Mouse (Mus musculus): ENCODE results near the gene Arrdc1.

GRCm38 (mm10) chr2:24929119-24929518, 5.9 kb downstream of the Arrdc1 start:
- TF ChIP-seq CTCF (IDR thresholded peaks at IDR 0.05), result no peak
- TF ChIP-seq POLR2A (IDR thresholded peaks at IDR 0.05; ENCODE audit: insufficient read depth, low read depth, low read length), result no peak
- no peak for TF ChIP-seq EP300 (IDR thresholded peaks at IDR 0.05; ENCODE audit: insufficient read depth, low read depth, low read length)
